Mouse (Mus musculus): ENCODE data around the gene Eif4ebp2.

Gene Eif4ebp2

DNA sequence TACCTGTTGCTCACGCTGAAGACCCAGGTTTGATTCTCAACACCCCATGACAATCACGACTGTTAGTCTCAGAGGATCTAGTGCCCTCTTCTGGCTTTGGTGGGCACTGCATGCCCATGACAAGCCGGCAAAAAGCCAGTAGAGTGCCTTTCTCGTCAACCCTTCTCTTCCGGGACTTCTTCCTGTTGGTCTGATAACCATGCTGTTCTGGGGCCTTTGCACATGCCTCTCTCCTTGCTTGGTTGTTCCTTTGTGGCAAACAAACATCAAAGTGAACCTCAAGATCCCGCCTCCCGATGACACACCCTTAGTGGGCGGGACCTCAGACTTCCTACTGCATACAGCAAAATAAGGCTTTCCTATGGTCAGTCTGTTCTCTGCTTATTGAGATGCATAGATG lies 13.8 kb upstream of the Eif4ebp2 start:
- in situ Hi-C loops (cut with MboI, MseI): no loop called here

DNA sequence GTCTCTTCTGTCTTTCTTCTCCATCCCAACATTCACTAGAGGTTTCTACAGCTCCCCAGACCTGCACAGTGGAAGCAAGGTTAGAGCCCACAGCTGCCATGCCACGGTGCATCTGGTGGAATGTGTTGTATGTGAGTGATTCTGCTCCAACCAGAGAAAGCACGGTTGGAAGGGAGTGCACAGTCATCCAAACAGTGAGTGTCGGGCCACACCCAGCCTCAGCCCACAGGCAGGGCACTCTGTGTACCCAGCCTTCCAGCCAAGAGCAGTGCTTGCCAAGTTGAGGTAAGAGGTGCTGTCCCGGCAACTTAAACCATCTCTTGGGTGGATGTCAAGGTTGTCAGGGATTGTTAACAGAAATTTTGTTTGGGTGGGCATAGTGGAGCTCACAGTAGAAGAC lies 12.5 kb upstream of the Eif4ebp2 start:
- in situ Hi-C loops (cut with MboI, MseI): no loop called here

- in situ Hi-C loops (cut with MboI, MseI): no loop called here
These were observed 4.7 kb upstream of the Eif4ebp2 start for GRCm38 (mm10) chr10:61457182-61457581.

DNA sequence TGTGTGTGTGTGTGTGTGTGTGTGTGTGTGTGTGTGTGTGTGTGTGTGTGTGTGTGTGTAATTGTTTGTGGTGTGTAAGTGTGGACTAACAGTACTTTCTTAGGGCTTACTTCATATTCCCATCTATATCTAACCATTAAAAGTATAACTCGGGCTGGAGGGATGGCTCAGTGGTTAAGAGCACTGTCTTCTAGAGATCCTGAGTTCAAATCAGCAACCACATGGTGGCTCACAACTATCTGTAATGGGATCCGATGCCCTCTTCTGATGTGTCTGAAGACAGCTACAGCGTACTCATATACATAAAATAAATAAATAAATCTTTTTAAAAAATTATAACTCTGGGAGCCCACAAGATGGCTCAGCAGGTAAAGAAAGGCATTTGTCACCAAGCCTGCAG lies 710 bp upstream of the Eif4ebp2 start:
- in situ Hi-C loops (cut with MboI, MseI): loop anchor here (5.0 kb wide), 1 partner anchor 1181 kb away; no protein-coding TSS in a partner anchor

GRCm38 (mm10) chr10:61451931-61452617 lies 387 bp downstream of the Eif4ebp2 start:
- in situ Hi-C loops (cut with MboI, MseI): loop anchor here (5.0 kb wide), 1 partner anchor 1180 kb away; no protein-coding TSS in a partner anchor

- in situ Hi-C loops (cut with MboI, MseI): loop anchor here (5.0 kb wide), 1 partner anchor 1179 kb away; no protein-coding TSS in a partner anchor
These were observed 964 bp downstream of the Eif4ebp2 start for GRCm38 (mm10) chr10:61451463-61451930.

DNA sequence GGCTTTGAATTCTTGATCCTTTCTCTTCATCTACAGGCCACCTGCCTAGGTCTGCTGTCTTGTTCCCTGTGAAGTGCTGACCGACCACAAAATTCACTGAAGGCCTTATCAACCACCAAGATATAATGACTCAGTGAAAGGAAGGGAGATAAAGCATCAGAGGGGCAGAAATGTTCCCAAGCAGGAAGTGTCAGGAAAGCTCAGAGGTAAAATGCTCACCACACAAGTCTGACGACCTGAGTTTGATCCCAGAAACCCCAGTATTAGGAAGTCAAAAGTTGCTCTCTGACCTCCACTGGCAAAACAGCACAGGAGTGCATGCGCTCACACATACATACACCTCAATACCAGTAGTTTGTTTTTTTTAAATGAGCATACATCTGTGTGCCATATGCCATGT lies 3.6 kb downstream of the Eif4ebp2 start:
- in situ Hi-C loops (cut with MboI, MseI): no loop called here

DNA sequence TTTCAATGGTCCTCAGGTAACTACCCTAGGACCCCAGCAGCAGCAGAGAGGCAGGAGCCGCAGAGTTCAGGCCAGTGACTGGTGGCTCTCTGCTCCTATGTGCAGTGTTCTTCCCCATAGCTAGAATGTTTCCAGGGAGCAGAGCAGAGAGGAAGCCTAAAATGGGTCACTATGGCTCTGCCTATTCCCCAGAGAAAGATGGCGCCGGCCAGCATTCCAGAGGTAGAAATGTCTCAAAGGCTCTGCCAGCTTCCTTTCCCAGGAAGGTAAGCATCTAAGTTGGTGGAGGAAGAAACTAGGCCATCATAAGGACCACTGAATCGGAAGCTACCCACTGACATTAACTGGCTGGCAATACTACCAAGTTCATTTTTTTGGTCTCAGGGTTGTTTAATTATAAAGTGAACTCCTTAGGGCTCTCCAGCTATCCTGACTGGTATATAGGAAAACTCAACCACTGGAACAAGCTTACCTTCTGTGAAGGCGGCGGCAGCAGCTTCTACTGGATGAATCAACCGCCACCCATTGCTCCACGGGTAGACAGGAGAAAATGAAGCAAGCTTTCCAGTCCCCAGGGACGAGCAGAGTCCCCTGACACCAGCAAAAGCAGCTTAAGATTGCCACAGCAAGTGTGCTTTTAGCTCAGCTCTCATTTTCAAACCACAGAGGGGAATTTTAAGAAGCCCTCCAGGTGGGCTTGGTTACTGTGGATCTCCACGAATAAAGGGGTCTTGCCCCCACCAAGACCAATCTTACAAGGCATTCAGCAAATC lies 4.7 kb downstream of the Eif4ebp2 start:
- in situ Hi-C loops (cut with MboI, MseI): no loop called here

GRCm38 (mm10) chr10:61445016-61445415 lies 7.4 kb downstream of the Eif4ebp2 start:
- in situ Hi-C loops (cut with MboI, MseI): no loop called here

- in situ Hi-C loops (cut with MboI, MseI): no loop called here
These were observed 8.6 kb downstream of the Eif4ebp2 start for GRCm38 (mm10) chr10:61443876-61444275.

- in situ Hi-C loops (cut with MboI, MseI): no loop called here
These were observed 9.0 kb downstream of the Eif4ebp2 start for GRCm38 (mm10) chr10:61443456-61443855.

DNA sequence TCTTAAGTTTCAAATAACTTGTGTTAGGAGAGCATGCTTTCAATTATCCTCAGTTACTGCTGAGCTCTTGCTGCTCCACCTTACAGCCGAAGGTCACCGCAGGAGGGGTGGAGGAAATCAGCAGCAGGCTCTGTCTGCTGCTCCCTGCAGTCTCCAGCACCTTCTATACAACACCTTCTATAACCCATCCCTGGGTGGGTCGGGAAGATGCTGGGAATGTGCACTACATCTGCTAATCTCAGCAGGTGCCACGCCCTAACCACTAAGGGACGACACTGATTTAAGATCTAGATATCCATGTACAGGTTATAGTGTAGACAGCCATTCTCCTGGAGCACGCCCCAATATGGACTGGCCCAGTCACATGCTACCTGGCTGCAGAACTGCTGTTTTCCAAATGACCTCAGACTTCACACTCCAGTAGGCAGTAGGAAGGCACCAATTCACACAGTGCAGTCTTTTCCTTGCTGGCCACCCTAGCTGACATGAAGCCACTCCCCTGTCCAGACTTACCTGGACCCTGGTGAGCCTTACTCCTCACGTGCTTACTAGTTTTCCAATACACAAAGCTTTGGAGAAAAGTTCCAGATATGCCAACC lies 12.2 kb downstream of the Eif4ebp2 start:
- in situ Hi-C loops (cut with MboI, MseI): no loop called here

- in situ Hi-C loops (cut with MboI, MseI): no loop called here
These were observed 21.1 kb downstream of the Eif4ebp2 start for GRCm38 (mm10) chr10:61431375-61431774.

GRCm38 (mm10) chr10:61429043-61429442 lies 23.4 kb downstream of the Eif4ebp2 start:
- in situ Hi-C loops (cut with MboI, MseI): no loop called here

DNA sequence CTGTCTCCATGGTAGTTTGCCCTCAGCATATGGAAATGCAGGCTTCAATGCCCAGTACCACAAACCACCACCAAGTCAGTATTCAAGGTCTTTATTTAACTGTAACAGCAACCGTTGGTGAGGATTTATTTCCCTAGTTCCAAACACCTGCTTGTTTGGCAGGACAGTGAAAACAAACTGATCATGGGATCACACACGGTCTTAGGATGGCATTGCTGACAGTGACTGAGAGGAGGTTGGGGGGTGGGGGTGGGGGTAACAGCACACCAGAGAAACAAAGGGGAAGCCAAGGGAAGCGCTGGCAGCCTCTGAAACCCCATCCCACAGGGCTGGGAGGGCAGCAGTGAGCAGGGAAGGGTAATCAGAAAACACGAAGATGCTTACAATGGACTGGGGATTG lies 24.0 kb downstream of the Eif4ebp2 start:
- in situ Hi-C loops (cut with MboI, MseI): no loop called here

DNA sequence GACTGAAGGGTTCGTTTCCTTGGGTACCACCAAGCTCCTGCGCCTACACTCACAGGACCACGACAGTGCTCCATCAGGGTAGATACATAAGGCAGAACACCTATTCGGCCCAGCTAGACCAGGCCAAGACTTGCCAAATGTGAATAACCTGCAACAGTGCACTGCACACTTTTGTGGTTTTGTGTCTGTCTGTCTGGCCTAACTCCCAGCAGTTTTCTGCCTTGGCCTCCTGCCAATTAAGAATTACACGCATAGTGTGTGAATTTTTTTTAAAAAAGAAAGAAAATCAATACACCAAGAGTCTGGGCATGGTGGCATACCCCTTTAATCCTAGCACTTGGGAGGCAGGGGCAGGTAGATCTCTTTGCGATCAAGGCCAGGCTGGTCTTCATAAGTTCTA lies 24.5 kb downstream of the Eif4ebp2 start:
- in situ Hi-C loops (cut with MboI, MseI): no loop called here

- in situ Hi-C loops (cut with MboI, MseI): no loop called here
These were observed 26.2 kb downstream of the Eif4ebp2 start for GRCm38 (mm10) chr10:61426251-61426757.

- in situ Hi-C loops (cut with MboI, MseI): no loop called here
These were observed 27.4 kb downstream of the Eif4ebp2 start for GRCm38 (mm10) chr10:61425047-61425446.

- in situ Hi-C loops (cut with MboI, MseI): no loop called here
These were observed 28.0 kb downstream of the Eif4ebp2 start for GRCm38 (mm10) chr10:61424500-61424899.

DNA sequence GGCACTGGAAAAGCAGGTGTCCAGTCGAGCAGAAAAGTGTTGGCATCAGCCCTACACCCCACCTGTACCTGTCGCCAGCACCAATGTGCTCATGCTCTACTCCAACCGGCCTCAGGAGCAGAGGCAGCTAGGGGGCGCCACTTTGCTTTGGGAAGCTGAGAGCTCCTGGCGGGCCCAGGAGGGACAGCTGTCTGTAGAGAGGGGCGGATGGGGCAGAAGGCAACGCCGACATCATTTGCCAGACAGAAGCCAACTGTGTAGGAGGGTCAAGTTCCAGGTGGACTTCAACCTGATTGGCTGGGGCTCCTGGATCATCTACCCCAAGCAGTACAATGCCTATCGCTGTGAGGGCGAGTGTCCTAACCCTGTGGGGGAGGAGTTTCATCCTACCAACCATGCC lies 29.2 kb downstream of the Eif4ebp2 start:
- in situ Hi-C loops (cut with MboI, MseI): no loop called here

DNA sequence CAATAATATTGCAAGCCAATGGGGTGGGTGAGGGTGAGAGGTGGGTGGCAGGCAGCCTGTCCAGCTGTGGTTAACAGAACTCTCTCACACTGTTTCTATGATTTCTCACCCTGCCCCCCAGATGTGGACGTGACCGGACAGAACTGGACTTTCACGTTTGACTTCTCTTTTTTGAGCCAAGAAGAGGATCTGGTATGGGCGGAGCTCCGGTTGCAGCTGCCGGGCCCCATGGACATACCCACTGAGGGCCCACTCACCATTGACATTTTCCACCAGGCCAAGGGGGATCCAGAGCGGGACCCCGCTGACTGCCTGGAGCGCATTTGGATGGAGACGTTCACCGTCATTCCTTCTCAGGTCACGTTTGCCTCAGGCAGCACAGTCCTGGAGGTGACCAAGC lies 29.6 kb downstream of the Eif4ebp2 start:
- in situ Hi-C loops (cut with MboI, MseI): no loop called here

DNA sequence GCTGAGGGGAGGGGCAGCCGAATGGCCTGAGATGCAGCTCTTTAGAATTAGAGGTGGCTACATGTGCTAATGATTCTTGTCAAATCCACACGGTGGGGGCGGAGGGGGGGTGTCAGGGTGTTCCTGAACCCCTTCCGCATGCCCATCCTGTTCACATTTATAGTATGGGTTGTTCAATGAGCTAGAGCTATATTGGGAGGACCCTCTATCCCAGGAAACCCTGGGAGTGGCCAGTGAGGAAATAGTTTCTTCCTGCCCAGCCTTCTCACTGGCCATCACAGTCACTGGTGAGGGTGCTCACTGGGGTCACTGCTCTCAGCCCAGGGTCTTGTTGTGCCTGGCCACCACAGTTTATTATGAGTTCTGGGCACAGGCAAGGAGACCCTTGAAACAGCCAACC lies 32.5 kb downstream of the Eif4ebp2 start:
- in situ Hi-C loops (cut with MboI, MseI): no loop called here
